Mouse (Mus musculus) neural tube, embryonic 10.5 days (tissue): ENCODE results near the gene Chrnb2.

ENCODE experiments used
- DNase-seq: peaks from one replicate; pipeline ENCODE4 v3.0.0-alpha.2; 2017; ENCODE audit warnings: low spot score; ENCODE audit errors: extremely low spot score

Gene Chrnb2

GRCm38 (mm10) chr3:89715207-89715966 is 49.0 kb downstream of the Chrnb2 start:
- DNase-seq = no peak

- DNase-seq = peak; percentile 88
These were observed 49.8 kb downstream of the Chrnb2 start, which contains the start of gene Adar for GRCm38 (mm10) chr3:89714359-89715206. Gene Adar, plus strand, starts transcription at chr3:89715022.

GRCm38 (mm10) chr3:89704064-89704463 is 60.4 kb downstream of the Chrnb2 start:
- DNase-seq = no peak

GRCm38 (mm10) chr3:89703596-89703995 is 60.8 kb downstream of the Chrnb2 start:
- DNase-seq = no peak

- DNase-seq = no peak
These were observed 64.0 kb downstream of the Chrnb2 start for GRCm38 (mm10) chr3:89700461-89700860.

- DNase-seq = no peak
These were observed 65.5 kb downstream of the Chrnb2 start for GRCm38 (mm10) chr3:89698958-89699357.
